Mouse (Mus musculus) olfactory bulb, adult 2 months (tissue): Measurements from ENCODE around the gene Cypt4. TPM values are rescaled to one million over a fixed set of nuclear protein-coding genes. Genes with fewer than 3 reads are reported as not detected.
"Not testable (repeated sequence)": the region's sequence is repeated elsewhere in the genome, so short reads cannot be mapped to it uniquely, and the experiment has no call there.

Experiments used
- H3K27ac ChIP-seq: fragments of 200-500 bp; 2 replicates; pipeline ENCODE4 v1.5.1; 2012; ENCODE audit warnings: low read depth, low read length; ENCODE audit not compliant: insufficient read depth
- H3K4me1 ChIP-seq: fragments of 200-500 bp; 2 replicates; pipeline ENCODE4 v1.6.1; 2012; ENCODE audit warnings: low read length; ENCODE audit not compliant: control insufficient read depth, insufficient read depth
- H3K4me3 ChIP-seq: fragments of 200-500 bp; 2 replicates; pipeline ENCODE4 v1.5.1; 2012; ENCODE audit warnings: mild to moderate bottlenecking, low read depth, low read length, moderate library complexity; ENCODE audit not compliant: insufficient read depth
- CTCF ChIP-seq: fragments of 200-500 bp; IDR thresholded peaks from 2 replicates; pipeline ENCODE4 v1.5.1; 2012; ENCODE audit warnings: low read depth, mild to moderate bottlenecking, low read length, moderate library complexity; ENCODE audit not compliant: insufficient read depth
- POLR2A ChIP-seq: fragments of 200-500 bp; IDR thresholded peaks from 2 replicates; pipeline ENCODE4 v1.6.1; 2012; ENCODE audit warnings: mild to moderate bottlenecking, low read depth, low read length, moderate library complexity; ENCODE audit not compliant: insufficient read depth
- WGBS: fragments of 180-500 bp; shearing (Covaris S2); methylation state at CpG from one replicate; pipeline ENCODE4 v1.1.7; 2018; 5-methylcytosine and 5-hydroxymethylcytosine counted together
- polyA plus RNA-seq: library from polyadenylated mRNA; stranded (reverse); fragments of >200 nt; gene quantifications from 2 replicates; pipeline ENCODE4 v1.2.4, GENCODE M21; 2012; ENCODE audit warnings: low replicate concordance; ENCODE audit not compliant: missing spikeins, insufficient read depth, insufficient read length

The Cypt4 gene
- polyA plus RNA-seq: not detected in 2 replicates

DNA sequence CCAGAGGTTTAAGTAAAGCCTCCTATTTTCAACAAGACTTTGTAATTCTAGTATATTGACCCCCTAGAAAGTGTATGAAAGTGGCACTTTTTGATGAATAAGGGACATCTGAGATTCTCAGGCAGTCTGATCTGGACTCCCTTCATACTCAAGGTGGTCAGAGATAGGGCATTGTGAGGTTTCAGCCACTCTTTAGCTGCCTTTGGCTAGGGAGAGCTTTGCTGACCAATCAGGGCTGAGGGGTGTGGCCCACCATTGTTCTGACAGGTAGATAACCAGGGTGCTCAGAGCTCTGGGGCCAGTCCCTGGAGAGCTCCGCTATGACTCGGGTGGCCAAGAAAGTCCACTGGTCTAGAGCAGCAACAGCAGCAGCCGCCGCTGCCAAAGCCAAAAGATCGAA, at the start of gene Cypt4:
TSS of gene Cypt4 (plus strand) at position 301 of the 400 bp plus-strand sequence.
- no peaks in the 10 kb centered on the region for H3K4me1 ChIP-seq
- TF ChIP-seq POLR2A: no peak
- no peak for TF ChIP-seq CTCF
- no peak within 1 kb of the TSS for H3K4me3 ChIP-seq
- no peak within 1 kb of the TSS for H3K27ac ChIP-seq
- 90% methylated on average over 5 of the region's 5 CpGs for WGBS

DNA sequence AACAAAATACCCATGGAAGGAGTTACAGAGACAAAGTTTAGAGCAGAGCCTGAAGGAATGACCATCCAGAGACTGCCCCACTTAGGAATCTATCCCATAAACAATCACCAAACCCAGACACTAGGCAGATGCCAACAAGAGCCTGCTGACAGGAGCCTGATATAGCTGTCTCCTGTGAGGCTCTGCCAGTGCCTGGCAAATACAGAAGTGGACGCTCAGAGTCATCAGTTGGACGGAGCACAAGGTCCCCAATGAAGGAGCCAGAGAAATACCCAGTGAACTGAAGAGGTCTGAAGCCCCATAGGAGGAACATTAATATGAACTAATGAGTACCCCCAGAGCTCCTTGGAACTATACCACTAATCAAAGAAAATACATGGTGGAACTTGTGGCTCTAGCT, 12.3 kb downstream of the Cypt4 start:
- H3K4me3 ChIP-seq, H3K27ac ChIP-seq, H3K4me1 ChIP-seq: not testable (repeated sequence)
- 88% methylated on average over 2 of the region's 2 CpGs for WGBS

Other genes starting within 250 kb of the Cypt4 start
- not detected in 2 replicates for gene Dpy19l1, start 122.1 kb upstream of the Cypt4 start, polyA plus RNA-seq
- not detected in 2 replicates for gene Dpy19l2, start 71.1 kb downstream of the Cypt4 start, polyA plus RNA-seq
- gene Tbx20, start 149.1 kb downstream of the Cypt4 start, polyA plus RNA-seq: not detected in 2 replicates